Mouse (Mus musculus): ENCODE results near the gene Naa15. TPM values are rescaled to one million over a fixed set of nuclear protein-coding genes. Genes with fewer than 3 reads are reported as not detected.
A peak's percentile ranks its signal among the peaks of the same experiment; 100 is the strongest.

Gene Naa15
- polyA plus RNA-seq, 1 experiment from 2014 or later = 57.1 TPM

DNA sequence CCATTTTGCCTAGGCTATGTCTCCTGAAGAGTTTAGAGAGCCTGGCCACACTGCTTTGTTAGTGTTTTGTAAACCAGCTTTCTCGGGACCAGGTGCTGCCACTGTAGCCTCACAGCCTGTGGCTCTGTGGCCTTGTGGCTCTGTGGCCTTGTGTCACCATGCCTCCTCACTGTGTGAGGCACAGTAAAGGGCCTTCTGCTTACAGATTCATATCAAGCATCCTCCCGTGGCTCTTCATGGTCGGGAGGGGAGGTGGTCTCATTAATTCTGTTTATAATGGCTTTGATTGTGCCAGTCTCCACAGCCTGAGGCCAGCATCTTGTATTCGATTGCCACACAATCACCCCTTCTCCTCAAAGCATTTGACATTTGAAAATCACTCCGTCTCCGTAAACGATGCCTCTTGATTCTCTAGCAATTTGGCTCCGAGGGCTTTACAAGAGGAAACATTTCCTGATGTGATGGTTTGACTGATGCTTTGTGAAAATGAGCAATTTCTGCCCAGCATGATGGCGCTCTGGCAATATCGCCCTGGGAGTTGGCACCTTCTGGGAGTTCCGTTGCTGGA lies 89.5 kb downstream of the Naa15 start:
- H3K36me3 ChIP-seq (ENCODE audit: control insufficient read depth, insufficient read depth, low read length) = no peaks in the 10 kb centered on the region
- H3K4me3 ChIP-seq (ENCODE audit: low read length) = no peak overlapping the region
- H3K27me3 ChIP-seq (ENCODE audit: control insufficient read depth, insufficient read depth, low read length) = no peaks in the 10 kb centered on the region
- no peak overlapping the region for H3K9ac ChIP-seq (ENCODE audit: low read depth, low read length)
- 79% methylated on average over 11 of the region's 11 CpGs for WGBS
- H3K4me2 ChIP-seq (replicated peaks; ENCODE audit: low read depth, low read length) = no peak overlapping the region
- no peaks in the 10 kb centered on the region for H3K4me1 ChIP-seq (ENCODE audit: control insufficient read depth, insufficient read depth, low read length)
- H3K9me3 ChIP-seq (ENCODE audit: control insufficient read depth, low read length) = no peaks in the 10 kb centered on the region
- H3K27ac ChIP-seq (ENCODE audit: low read depth, low read length) = no peak overlapping the region
- ATAC-seq (ENCODE audit: low FRiP score, low TSS enrichment) = no peak

DNA sequence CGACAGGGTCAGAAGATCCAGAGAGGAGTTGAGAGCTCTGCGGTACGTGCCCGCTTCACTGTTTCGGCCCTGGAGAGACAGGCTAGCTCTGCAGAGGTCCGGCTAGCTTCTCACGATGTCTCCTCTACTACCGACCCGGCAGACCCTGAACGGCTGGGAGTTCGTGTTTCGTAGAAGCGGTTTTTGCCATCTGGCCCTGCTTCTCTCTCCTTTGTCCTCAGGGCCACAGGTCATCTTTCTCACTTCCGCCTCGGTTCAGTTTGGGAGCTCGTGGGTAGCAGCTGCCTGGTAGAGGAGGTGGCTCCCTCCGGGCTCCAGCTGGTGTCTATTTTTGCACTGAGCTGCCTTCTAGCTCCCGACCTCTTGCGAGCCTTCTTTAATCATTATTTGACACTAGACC lies 90.5 kb downstream of the Naa15 start:
- no peak overlapping the region for H3K27ac ChIP-seq (ENCODE audit: low read depth, low read length)
- no peaks in the 10 kb centered on the region for H3K4me1 ChIP-seq (ENCODE audit: control insufficient read depth, insufficient read depth, low read length)
- no peak overlapping the region for H3K9ac ChIP-seq (ENCODE audit: low read depth, low read length)
- ATAC-seq (ENCODE audit: low FRiP score, low TSS enrichment) = no peak
- H3K36me3 ChIP-seq (ENCODE audit: control insufficient read depth, insufficient read depth, low read length) = no peaks in the 10 kb centered on the region
- no peak overlapping the region for H3K4me3 ChIP-seq (ENCODE audit: low read length)
- no peaks in the 10 kb centered on the region for H3K27me3 ChIP-seq (ENCODE audit: control insufficient read depth, insufficient read depth, low read length)
- H3K4me2 ChIP-seq (replicated peaks; ENCODE audit: low read depth, low read length) = no peak overlapping the region
- H3K9me3 ChIP-seq (ENCODE audit: control insufficient read depth, low read length) = no peaks in the 10 kb centered on the region
- 51% methylated on average over 19 of the region's 19 CpGs for WGBS

DNA sequence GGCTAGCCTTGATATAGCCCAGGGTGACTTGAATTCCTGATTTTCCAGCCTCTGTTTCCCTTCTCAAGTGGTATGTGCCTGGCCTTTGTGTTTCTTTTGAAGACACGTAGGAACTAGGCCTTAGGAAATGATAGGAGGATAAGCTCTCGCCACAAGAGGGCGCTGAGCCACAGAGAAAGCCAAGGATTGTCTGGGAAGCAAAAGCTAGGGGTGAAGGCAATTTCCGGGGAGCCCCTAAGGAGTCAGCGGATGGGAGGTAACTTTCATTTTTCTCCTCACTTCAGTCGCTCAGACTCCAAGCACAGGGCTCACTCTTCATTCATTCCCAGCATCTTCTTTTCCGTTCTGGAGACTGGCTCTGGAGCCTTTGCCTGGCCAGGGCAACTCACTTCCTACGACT lies 96.0 kb downstream of the Naa15 start:
- peak; percentile 54; the same call in 1 of the 2 replicates for ATAC-seq (ENCODE audit: low FRiP score, low TSS enrichment)
- 24% methylated on average over 8 of the region's 8 CpGs for WGBS
- Histone ChIP-seq H3K36me3 (ENCODE audit: control insufficient read depth, insufficient read depth, low read length) (no peaks in the 10 kb centered on the region), H3K4me1 (ENCODE audit: control insufficient read depth, insufficient read depth, low read length) (no peaks in the 10 kb centered on the region), H3K9me3 (ENCODE audit: control insufficient read depth, low read length) (no peaks in the 10 kb centered on the region), H3K4me3 (ENCODE audit: low read length) (no peak overlapping the region), H3K27me3 (ENCODE audit: control insufficient read depth, insufficient read depth, low read length) (no peaks in the 10 kb centered on the region), H3K27ac (ENCODE audit: low read depth, low read length) (no peak overlapping the region), H3K9ac (ENCODE audit: low read depth, low read length) (no peak overlapping the region), H3K4me2 (replicated peaks; ENCODE audit: low read depth, low read length) (no peak overlapping the region)

DNA sequence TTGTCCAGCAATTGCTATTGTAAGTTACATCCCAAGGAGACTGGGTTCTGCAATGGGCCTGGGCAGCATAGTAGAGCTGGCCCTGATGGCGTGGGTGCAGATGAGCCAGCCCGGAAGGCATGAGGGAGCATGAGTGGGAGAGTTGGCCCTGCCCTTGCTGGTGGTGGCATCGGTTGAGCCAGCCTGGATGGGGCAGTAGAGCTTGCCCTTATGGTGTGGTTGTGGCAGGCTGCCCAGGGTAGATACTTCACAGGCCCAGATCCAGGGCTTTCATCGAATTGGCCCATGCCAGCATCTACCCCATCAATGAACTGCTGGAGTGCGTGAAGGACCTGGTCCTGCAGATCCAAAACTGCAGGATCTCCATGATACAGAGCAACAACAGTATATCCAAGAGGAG lies 97.0 kb downstream of the Naa15 start:
- H3K36me3 ChIP-seq (ENCODE audit: control insufficient read depth, insufficient read depth, low read length) = no peaks in the 10 kb centered on the region; the same call in 1 of the 2 replicates
- WGBS = 96% methylated on average over 5 of the region's 5 CpGs
- no peak overlapping the region for H3K4me2 ChIP-seq (replicated peaks; ENCODE audit: low read depth, low read length)
- H3K27ac ChIP-seq (ENCODE audit: low read depth, low read length) = no peak overlapping the region
- ATAC-seq (ENCODE audit: low FRiP score, low TSS enrichment) = no peak
- no peak overlapping the region for H3K9ac ChIP-seq (ENCODE audit: low read depth, low read length)
- H3K9me3 ChIP-seq (ENCODE audit: control insufficient read depth, low read length) = no peaks in the 10 kb centered on the region
- no peak overlapping the region for H3K4me3 ChIP-seq (ENCODE audit: low read length)
- no peaks in the 10 kb centered on the region for H3K27me3 ChIP-seq (ENCODE audit: control insufficient read depth, insufficient read depth, low read length)
- no peaks in the 10 kb centered on the region for H3K4me1 ChIP-seq (ENCODE audit: control insufficient read depth, insufficient read depth, low read length)

DNA sequence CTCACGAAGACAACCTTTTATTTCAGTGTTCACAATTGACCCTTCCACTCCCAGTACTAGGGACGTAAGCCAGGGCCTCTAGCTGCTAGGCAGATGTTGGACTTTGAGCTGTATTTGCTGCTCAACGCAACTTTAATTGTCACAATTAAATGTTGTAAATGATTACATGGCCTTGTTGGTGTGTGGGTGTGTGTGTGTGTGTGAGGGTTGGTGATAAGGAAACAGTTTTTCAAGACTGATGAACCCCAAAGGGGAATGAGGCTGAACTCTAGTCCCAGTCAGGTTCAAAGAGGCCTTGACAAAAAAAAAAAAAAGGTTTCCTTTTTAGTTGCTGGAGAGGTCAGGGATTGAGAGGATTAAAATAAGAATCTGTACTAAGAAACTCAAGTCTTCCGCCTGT lies 102.5 kb downstream of the Naa15 start:
- no peaks in the 10 kb centered on the region for H3K9me3 ChIP-seq (ENCODE audit: control insufficient read depth, low read length)
- no peaks in the 10 kb centered on the region for H3K27me3 ChIP-seq (ENCODE audit: control insufficient read depth, insufficient read depth, low read length)
- H3K4me2 ChIP-seq (replicated peaks; ENCODE audit: low read depth, low read length) = no peak overlapping the region
- no peak overlapping the region for H3K9ac ChIP-seq (ENCODE audit: low read depth, low read length)
- H3K4me3 ChIP-seq (ENCODE audit: low read length) = no peak overlapping the region
- no peak for ATAC-seq (ENCODE audit: low FRiP score, low TSS enrichment)
- peaks cover 8% of the 10 kb centered on the region; the same call in 1 of the 2 replicates for H3K36me3 ChIP-seq (ENCODE audit: control insufficient read depth, insufficient read depth, low read length)
- H3K27ac ChIP-seq (ENCODE audit: low read depth, low read length) = no peak overlapping the region
- 74% methylated on average over 4 of the region's 4 CpGs for WGBS
- 0 out of 2 replicates have a peak, but pooled peaks cover 6% of the 10 kb centered on the region for H3K4me1 ChIP-seq (ENCODE audit: control insufficient read depth, insufficient read depth, low read length)

DNA sequence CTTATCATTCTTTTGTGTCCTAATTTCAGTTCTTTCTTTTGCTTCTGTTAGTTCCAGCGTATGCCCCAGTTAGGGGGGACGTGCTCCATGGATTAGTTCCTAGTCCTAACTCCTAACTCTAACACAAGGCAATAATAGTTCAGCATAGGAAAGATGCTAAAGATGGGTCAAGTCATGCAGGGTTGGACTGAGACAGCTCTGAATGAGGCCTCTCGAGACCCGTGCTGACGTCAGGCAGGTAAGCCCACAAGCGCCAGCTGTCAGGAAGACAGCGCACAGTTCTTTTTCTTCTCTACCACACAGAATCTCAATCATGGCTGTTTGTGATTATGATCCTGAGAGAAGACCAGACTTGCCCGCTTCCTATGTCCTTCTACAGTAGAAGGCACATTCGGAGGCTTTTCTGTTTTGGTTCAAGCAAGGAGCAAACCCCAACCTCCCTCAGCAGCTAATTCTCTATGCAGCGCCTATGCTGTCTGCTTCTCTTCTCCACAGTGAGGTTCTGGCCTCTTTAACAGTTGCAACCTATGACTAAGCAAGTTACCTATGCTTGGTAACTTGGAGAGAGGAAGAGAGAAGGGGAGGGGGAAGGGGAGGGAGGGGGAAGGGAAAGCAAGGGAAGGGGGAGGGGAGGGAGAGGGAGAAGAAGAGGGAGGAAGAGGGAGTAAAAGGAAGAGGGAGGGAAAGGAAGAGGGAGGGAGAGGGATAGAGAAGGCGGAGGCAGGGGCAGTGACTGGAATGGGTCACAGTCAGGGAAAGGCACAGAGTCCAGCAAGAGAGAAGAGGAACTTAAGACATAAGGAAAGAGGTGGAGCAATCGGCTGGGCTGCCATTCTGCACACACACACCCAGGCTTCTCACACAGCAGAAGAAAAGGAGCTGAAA lies 103.2 kb downstream of the Naa15 start:
- no peak overlapping the region for H3K4me3 ChIP-seq (ENCODE audit: low read length)
- H3K36me3 ChIP-seq (ENCODE audit: control insufficient read depth, insufficient read depth, low read length) = peaks cover 14% of the 10 kb centered on the region; the same call in 1 of the 2 replicates
- WGBS = 72% methylated on average over 12 of the region's 12 CpGs
- ATAC-seq (ENCODE audit: low FRiP score, low TSS enrichment) = peak; percentile 32; the same call in 1 of the 2 replicates
- 0 out of 2 replicates have a peak, but pooled peaks cover 6% of the 10 kb centered on the region for H3K4me1 ChIP-seq (ENCODE audit: control insufficient read depth, insufficient read depth, low read length)
- no peak overlapping the region for H3K9ac ChIP-seq (ENCODE audit: low read depth, low read length)
- H3K27ac ChIP-seq (ENCODE audit: low read depth, low read length) = peak overlapping the region; percentile 42; the same call in 1 of the 2 replicates
- no peaks in the 10 kb centered on the region for H3K9me3 ChIP-seq (ENCODE audit: control insufficient read depth, low read length)
- no peak overlapping the region for H3K4me2 ChIP-seq (replicated peaks; ENCODE audit: low read depth, low read length)
- H3K27me3 ChIP-seq (ENCODE audit: control insufficient read depth, insufficient read depth, low read length) = no peaks in the 10 kb centered on the region

DNA sequence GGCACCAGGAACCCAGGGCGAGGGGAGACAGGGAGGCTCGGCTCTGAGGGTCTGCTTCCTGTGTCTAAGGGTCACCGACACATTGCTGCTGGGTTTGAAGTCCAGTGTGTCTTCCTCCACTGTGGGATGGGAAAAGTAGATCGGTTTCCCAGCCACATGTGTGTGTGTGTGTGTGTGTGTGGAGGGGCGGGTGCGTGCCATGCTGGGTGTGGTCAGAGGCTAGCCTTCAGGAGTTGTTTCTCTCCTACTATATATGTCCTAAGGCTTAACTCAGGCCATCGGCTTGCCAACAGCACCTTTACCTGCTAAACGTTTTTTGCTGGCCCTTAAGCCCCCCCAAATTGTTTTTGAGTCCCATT lies 103.8 kb downstream of the Naa15 start:
- H3K9me3 ChIP-seq (ENCODE audit: control insufficient read depth, low read length) = no peaks in the 10 kb centered on the region
- H3K36me3 ChIP-seq (ENCODE audit: control insufficient read depth, insufficient read depth, low read length) = peaks cover 21% of the 10 kb centered on the region; the same call in 1 of the 2 replicates
- no peak overlapping the region for H3K4me2 ChIP-seq (replicated peaks; ENCODE audit: low read depth, low read length)
- no peak overlapping the region for H3K9ac ChIP-seq (ENCODE audit: low read depth, low read length)
- peak overlapping the region; percentile 42; the same call in 1 of the 2 replicates for H3K27ac ChIP-seq (ENCODE audit: low read depth, low read length)
- H3K27me3 ChIP-seq (ENCODE audit: control insufficient read depth, insufficient read depth, low read length) = no peaks in the 10 kb centered on the region
- H3K4me3 ChIP-seq (ENCODE audit: low read length) = no peak overlapping the region
- 0 out of 2 replicates have a peak, but pooled peaks cover 6% of the 10 kb centered on the region for H3K4me1 ChIP-seq (ENCODE audit: control insufficient read depth, insufficient read depth, low read length)
- ATAC-seq (ENCODE audit: low FRiP score, low TSS enrichment) = peak; percentile 28; the same call in 1 of the 2 replicates
- WGBS = 67% methylated on average over 8 of the region's 8 CpGs

DNA sequence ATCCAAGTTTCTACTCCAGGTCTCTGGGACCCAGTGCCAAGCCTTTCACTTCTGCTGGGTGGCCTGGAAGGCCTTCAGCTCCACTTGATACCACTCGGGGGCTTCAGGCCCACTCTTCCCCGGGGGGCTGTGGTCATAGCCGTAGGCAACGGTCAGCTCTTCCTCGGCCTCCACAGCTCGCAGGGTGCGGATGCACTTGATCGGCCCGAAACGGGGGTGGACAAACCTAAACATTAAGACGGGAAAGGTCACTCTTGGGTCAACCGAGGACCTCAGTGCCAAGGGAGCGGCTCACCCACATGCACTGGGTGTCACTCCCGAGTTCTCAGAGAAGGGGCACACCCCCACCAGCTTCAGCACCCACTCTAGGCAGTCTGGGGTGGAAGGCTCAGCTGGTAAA lies 106.3 kb downstream of the Naa15 start:
- ATAC-seq (ENCODE audit: low FRiP score, low TSS enrichment) = 0 out of 2 replicates have a peak, but pooled peaks have one; percentile 35
- Histone ChIP-seq H3K9me3 (ENCODE audit: control insufficient read depth, low read length) (no peaks in the 10 kb centered on the region), H3K4me3 (ENCODE audit: low read length) (no peak overlapping the region), H3K4me1 (ENCODE audit: control insufficient read depth, insufficient read depth, low read length) (0 out of 2 replicates have a peak, but pooled peaks cover 6% of the 10 kb centered on the region), H3K36me3 (ENCODE audit: control insufficient read depth, insufficient read depth, low read length) (peaks cover 35% of the 10 kb centered on the region), H3K27ac (ENCODE audit: low read depth, low read length) (no peak overlapping the region), H3K9ac (ENCODE audit: low read depth, low read length) (no peak overlapping the region), H3K4me2 (replicated peaks; ENCODE audit: low read depth, low read length) (no peak overlapping the region), H3K27me3 (ENCODE audit: control insufficient read depth, insufficient read depth, low read length) (no peaks in the 10 kb centered on the region)
- WGBS = 66% methylated on average over 14 of the region's 14 CpGs
